Mouse (Mus musculus) induced T-regulatory cell, adult 2 months (primary cell): Measurements from ENCODE around the gene Lgals3bp.
"Not testable (repeated sequence)": the region's sequence is repeated elsewhere in the genome, so short reads cannot be mapped to it uniquely, and the experiment has no call there.

Experiments
- DNase-seq: peaks from one replicate; pipeline ENCODE4 v3.0.0-alpha.2; 2012; ENCODE audit warnings: low read depth

Lgals3bp gene

DNA sequence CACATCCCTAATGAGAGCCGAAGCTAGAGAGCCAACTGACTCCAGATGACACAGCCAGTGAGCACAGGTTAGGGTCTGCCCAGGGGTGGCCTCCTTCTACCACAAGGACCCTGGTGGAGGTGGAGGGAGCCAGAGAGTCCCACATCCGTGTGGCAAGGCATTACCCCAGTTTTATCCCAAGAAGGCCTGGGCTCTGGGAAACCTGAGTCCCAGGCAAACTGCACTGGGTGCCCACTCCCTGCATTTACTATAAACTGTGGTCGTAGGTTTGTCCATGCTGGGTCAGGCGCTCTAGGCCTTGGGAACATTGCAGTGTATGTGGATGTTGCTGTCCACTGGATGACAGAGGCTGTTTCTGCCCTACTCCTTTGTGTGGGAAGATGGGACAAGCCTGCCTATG, 697 bp downstream of the Lgals3bp start:
- DNase-seq: no peak

DNA sequence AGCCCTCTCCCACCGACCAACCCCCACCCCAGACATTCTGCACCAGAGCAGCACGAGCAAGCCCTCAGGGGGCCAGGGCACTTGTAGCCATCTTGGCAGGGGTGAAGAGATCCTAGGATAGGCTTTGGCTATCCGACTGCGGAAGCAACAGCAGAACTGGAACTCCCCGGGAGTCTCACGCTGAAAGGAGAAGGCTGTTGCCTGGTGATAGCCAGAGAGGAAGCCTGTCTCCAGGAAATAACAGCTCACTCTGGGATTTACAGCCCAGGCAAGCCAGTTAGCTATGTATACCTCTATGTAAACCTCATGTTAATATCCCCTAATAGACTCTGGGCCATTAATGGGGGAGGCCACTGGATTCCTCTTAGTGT, 1.3 kb downstream of the Lgals3bp start:
- DNase-seq: no peak

DNA sequence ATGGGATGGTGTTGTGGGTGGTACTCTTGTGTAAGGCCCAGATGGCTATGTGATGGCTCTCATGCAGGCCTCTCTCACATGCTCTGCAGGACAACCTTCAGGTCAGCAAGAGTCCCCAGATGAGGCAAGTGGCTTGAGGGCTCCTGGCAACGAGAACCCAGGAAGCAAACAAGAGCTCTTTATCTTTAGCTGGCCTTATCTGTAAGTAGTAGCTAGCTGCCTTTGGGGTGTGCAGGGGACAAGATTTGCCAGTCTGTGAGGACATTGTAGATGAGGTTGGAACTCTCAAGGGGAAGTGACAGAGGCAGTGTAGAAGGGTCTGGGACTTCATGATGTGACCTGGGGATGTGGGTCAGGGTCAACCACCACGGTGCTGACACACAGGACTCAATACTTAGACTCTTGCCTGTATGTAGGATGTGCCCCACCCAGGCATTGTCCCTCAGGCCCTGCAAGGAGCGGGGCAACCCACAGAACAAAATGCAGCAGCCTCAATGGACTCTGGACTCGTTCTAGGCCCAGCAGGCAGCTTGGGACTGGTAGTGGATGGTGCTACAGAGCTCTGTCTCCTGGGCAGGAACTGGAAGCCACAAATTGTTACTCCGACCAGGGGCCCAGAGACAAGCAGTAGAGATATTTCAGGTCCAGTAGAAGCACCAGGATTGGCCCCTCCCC, 1.9 kb downstream of the Lgals3bp start:
- DNase-seq: no peak

DNA sequence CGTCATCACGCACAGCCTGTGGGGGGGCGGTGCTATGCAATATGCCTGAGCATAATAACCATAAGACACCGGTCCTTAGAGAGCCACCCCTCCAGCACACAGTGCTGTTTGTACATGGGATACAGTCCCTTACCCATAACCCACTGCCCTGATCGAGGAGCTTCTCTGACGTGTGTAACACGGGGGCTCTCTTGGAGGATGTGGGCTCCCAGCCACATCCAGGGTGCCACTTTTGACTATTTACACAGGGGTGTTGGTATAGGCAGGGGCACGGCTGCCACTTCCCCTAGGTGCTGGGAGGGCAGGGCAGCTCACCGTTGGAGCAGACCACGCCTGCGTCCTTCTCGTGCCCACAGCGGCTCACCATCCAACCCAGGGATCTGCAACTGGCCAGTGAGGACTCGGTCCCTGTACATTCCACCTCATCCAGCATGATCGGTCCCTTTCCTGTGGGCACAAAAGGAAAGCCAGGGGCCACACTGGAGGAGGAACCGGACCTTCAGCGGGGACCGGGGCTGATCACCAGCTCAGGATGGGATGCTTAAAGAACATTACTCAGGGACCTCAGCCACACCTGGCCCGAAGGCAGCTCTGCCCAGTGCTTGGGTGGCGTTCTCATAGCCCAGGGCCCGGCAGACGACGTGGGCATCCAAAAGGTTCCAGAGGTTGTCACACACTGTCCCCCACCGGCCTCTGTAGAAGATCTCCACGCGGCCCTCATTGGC, 3.9 kb downstream of the Lgals3bp start:
- DNase-seq: no peak

DNA sequence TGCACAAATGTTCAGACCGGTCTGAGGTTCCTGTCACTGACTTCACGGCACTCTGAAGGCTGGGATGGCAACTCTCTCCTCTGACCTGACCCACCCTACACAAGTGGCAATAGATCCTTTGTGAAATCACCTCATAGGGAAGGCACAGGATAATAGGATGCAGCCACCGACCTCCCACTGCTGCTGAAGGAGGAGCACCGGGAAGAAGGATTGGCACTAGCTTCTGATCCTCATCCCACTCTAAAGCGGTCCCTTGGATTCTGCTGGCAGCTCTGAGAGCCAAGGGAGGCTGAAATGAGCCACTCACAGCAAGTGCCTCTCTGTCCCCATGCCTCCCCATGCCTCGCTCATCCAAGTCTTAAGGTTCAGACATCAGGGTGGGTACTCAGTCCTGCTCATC, 7.4 kb downstream of the Lgals3bp start:
- DNase-seq: no peak

DNA sequence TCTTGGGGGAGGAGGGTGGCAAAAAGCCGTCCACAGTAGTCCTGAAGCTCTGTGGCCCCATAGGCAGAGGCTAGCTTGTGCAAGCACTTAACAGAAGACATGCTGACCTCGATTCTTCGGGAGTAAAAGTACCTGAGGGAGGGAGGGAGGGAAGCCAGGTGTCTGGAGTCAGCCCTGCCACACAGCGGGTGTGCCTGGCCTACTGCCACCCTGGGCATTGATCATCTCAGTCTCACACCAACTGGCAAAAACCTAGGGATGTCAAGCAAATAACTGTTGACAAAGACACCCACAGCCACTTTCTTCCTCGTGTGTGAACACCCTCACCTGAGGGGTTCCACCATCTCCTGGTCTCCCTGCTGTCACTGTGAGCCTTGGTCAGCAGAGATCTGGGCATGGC, 7.9 kb downstream of the Lgals3bp start:
- DNase-seq: no peak

DNA sequence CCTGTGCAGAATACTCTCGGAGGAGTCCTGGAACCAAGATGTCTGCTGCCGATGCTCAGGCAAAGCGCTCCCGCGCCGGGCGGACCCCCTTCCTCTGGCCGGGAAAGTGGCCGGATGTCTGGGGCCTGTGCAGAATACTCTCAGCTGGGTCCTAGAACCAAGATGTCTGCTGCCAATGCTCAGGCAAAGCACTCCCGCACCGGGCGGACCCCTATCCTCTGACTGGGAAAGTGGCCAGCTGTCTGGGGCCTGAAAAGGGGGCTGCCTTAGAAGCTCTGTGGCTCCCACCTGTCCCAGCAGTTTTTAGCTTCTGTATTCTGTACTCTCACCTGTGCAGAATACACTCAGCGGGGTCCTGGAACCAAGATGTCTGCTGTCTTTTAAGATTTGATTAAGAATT, 14.1 kb downstream of the Lgals3bp start:
- not testable (repeated sequence) for DNase-seq

DNA sequence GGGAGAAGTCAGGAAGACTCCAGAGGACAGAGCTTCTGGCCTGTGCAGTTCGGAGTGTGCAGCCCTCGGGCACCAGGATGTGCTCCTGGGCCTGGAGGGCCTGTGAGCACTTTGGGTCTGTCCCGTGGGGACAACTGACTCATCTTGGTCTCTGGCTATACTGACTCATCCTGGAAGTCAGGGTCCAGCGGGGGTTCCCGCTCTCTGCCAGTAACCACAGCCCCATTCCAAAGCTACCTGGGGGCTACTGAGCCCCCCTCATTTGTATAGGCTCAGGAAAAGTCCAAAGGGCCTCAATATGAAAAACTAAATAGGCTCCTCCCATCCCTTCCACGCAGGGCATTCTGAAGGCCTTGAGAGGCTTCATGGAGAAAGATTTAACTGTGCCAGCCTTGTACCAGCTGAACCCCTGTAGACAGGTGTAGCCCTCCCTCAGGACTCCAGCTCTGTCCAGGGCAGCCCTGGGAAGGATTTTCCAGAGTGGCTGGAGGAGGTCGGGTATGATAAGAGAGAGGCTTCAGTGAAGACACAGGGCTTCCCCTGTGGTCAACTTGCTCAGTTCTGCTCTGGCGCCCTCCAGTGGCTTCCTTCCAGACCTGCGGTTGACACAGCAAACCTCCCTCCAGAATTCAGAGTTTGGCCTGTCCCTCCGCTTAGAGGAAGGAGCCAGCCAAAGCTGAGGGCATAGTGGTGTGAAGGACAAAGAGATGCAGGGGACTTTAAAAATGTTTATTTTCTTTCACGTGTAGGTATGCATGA, 22.5 kb downstream of the Lgals3bp start:
- DNase-seq: peak; percentile 87

DNA sequence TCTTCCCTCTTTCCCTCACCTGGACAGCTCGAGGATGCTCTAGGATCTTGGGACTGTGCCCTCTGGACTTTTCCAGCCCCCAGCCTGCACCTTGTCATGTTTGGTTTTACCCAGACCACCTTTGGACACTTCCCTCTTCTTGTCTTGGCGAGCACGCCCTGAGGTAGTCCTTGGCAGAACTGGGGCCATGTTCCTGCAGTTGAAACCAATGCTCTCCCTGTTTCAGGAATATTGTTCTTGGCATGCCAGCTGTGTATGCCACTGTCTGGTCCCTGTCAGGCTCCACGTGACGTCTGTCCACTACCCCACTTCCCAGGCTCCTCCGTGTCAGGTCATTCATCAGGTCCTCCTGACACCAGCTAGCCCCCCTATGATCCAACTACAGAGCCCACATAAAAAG, 23.2 kb downstream of the Lgals3bp start:
- DNase-seq: no peak

DNA sequence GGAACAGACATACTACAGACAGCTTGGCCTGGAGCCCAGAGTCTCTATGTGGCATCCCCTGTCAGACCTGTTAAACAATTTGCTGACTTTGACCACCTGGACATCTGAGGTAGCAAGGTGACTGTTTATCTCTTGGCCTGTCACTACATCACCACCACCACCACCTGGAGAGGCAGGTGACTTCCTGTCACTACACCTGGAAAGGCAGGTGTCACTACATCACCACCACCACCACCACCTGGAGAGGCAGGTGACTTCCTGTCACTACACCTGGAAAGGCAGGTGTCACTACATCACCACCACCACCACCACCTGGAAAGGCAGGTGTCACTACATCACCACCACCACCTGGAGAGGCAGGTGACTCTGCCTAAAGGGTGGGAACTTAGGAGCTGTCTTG, 25.6 kb downstream of the Lgals3bp start:
- DNase-seq: not testable (repeated sequence)

DNA sequence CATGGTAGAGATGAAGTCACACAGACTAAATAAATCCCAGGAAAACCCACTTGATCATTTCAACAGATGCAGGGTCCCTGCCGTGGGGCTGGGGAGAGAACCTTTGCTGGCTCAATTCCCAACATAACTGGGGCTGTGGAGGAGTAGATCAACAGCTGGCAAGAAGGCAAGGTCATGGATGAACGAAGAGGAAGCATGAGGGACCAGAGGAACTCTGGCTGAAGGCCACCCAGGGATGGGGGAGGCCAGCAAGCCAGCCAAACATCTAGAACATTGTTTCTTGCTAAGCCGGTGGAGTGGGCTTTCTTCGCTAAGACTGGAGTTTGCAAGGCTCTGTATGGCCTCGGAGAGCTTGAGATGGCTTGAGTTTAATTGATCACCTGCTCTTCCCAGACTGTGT, 26.0 kb downstream of the Lgals3bp start:
- no peak for DNase-seq

DNA sequence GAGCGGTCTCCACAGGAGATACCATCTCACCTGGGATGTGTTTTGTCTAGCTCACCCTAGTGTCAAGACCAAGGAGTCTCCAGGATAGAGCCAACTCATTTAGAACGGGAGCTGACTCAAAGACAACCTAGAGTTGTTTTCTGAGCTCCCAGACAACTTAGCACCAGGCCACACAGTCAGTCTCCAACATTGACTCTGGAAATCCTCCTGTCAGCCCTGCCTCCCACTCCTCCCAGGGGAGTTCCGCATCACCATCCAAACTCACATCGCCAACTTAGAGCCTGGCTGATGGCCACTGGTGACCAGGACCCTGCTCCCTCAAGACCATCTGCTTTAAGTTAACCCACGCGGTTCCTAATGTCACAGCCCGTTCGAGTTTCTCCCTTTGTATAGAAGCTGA, 26.4 kb downstream of the Lgals3bp start:
- no peak for DNase-seq

DNA sequence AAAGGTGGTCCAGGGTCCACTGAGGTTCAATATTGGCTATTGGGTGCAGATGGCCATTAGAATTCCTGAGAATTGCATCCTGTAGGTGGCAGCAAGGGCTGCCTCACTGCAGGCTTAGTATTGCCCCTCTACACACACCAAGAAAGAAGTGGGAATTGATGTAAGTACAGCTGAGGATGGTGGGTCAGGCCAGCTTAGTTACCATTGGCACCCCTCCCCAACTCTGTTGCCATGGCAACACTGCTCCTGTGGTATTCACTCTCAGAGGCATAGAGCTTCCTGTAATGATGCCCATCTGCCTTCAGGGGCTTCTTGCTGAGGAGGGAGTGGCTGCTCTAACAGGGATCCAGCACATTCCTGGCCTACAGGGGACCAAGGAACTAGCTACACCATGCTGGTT, 26.9 kb downstream of the Lgals3bp start:
- no peak for DNase-seq

DNA sequence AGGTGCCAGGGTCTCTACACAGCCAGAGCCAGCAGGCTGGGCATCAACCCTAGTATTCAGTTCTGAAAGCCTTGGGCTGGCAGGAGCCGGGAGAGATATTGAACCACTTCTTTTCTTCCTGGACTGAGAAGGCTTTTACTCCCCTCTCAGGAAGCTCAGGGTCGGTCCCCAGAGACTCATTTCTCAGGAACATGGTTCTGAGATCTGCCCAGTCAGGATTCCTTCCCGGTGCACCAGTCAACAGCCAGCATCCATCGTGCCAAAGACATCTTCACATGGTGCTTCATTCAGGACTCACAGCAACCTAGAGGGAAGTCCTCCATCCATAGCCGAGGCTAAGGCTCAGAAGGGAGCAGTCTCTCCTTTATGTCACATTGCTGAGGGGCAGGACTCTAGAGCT, 27.4 kb downstream of the Lgals3bp start:
- no peak for DNase-seq

DNA sequence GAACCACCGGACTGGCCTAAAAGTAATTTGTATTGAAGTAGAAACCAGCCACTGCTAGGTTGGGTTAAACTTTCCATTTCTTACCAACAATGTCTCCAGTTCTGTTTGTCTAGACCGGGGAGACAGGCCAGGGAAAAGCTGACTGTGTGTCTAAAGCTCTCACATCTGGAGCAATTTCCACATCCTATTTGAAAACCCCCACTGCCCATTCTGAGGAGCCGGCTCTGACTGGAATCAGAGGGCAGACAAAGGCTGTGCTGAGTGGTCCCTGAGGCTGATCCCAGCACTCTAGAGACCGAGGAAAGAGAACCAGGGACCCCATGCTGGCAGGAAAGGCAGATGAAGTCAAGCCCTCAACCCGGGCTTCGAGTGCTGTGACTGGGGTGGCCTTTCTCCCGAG, 29.3 kb downstream of the Lgals3bp start:
- DNase-seq: no peak

DNA sequence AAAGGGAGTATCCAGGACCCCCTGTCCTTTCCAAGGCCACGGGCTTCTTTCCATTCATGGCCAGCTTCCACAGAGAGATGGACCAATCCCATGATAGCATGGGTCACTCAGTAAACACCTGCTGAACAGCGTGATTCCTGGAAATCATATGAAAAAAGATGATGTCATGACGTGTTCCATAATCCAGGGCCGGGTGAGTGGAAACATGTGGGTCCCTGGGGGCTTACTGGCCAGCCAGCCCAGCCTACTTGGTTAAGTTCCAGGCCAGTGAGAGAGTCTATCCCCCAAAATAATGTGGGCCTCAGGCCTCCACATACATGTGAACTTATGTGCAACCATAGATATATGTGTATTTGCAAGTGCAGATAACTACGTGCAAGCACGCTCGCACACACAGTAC, 30.0 kb downstream of the Lgals3bp start:
- DNase-seq: no peak

DNA sequence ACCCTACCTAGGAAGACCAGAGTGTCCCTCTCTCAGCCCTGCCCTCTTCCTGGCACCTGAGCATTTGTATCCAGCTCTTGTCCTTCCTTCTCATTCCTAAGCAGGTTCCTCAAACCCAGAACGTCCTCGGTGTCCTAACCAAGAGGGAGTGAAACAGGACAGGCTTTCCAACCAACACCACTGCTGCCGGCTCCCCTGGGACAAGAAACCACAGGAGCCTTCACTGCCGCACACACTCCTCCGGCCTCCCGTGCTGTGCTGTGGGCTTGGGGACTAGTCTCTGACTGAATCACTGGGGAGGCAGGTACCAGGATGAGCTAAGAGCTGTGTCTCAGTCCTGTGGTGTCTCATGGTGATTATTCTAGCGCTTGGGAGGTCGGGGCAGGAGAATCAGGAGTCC, 32.2 kb downstream of the Lgals3bp start:
- DNase-seq: no peak

DNA sequence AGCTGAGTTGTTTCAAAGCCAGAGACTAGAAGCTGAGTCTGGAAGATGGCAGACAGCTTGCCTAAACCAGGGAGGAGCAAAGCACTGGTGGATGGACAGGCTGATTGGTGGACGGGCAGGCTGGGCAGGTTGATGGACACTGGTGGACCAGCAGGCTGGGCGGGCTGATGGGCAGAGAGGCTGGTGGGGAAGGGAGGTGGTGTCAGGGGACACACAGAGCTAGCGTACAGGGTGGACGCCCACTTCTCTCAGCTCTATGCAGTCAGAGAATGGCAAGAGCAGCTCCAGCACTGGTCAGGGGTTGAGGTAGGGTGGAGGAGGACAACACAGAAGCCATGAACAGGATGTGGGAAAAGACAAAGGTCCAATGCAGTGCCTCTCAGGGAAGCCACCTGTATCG, 32.6 kb downstream of the Lgals3bp start:
- DNase-seq: no peak

DNA sequence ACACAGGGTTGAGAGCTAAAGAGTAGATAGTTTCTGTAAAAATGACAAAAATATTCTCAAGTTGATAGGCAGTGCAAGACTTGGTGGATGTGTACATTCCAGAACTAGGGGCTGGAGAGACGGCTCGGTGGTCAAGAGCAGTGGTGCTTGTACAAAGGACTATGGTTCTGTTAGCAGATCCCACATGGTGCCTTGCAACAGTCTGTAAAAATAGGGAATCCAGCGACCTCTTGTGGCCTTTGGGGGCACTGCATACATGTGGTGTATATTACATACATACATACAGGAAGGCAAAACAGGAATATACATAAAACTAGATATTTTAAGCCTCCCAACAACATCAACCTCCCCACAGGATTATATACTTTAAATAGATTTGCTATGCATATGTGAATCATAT, 33.6 kb downstream of the Lgals3bp start:
- DNase-seq: peak; percentile 80

DNA sequence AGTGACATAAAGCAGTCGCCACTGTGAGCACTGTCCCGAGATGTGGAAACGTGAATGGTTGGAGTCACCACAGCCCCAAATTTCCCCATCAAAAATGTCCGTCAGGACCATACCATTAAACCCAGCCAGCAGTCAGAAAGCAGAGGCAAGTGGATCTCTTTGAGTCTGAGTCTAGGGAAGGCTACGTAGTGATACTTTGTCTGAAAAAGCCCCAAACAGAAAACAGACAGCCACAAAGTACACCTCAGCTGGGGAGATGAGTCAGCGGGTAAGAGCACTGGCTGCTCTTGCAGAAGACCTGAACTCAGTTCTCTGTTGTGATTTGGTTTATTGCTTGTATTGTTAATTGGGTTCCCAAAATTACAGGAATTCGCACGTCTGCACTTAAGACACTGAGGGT, 35.3 kb downstream of the Lgals3bp start:
- DNase-seq: peak; percentile 57

DNA sequence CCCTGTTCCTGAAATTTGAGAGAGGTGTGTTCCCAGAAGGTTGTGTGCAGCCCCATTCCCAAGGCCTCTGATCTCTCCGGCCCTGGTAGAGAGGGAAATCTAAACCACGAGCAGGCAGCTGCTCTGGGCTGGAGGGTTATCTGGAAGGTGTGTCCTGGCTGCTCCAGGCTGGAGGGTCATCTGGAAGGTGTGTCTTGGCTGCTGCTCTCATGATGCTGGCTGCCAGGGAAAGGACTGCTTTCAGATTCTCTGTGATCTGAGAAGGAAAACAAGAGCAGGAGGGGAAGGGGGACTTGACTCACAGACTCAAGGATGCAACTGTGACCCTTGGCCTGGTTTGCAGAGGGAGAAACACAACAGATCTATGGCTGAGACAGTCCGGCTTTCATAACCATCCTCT, 35.8 kb downstream of the Lgals3bp start:
- no peak for DNase-seq

DNA sequence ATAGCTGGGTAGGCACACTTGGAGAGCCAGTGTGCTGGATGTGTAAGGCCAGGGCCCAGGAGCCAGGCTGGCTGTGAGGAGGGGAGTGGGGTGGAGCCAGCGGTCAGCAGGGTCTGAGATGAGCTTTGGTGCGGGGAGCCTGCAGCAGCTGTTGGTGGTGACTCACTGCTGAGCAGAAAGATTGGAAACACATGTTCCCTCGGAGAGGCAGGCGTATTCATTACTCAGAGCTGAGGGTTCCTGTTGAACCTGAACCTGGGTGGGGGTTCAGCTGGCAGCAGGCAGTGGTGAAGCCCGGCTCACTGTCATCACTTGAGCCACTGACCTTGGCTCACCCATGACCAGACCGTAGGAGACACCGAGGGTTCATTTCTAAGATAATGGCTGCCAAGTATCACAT, 36.7 kb downstream of the Lgals3bp start:
- DNase-seq: no peak

DNA sequence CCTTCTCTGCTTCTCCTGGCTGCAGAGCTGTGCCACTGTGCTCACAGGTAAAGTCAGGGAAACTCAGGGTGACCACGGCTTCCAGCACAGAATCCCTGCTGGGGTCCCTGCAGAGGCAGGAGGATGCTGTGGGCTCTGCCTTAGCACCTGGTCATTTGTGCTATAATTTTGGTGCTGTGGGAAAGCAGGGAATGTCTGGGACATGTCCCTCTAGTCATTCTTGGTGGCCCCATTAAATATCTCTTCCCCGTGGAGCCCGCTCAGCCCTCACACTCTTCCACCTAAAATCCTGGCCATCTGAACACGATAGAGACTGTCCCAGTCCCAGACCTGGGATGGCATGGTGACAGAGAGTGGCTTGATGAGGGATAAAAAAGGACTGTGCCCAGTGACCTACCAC, 37.9 kb downstream of the Lgals3bp start:
- DNase-seq: no peak
